Mouse (Mus musculus) liver, embryonic 14.5 days (tissue): ENCODE results near the gene Ssb.

Experiments used
- CTCF ChIP-seq: IDR thresholded peaks from 2 replicates; pipeline ENCODE4 v1.5.1; 2016; ENCODE audit warnings: antibody characterized with exemption, low read depth, control low read depth
- EP300 ChIP-seq: IDR thresholded peaks from 2 replicates; pipeline ENCODE4 v1.6.1; 2016; ENCODE audit warnings: antibody characterized with exemption, low read depth

DNA sequence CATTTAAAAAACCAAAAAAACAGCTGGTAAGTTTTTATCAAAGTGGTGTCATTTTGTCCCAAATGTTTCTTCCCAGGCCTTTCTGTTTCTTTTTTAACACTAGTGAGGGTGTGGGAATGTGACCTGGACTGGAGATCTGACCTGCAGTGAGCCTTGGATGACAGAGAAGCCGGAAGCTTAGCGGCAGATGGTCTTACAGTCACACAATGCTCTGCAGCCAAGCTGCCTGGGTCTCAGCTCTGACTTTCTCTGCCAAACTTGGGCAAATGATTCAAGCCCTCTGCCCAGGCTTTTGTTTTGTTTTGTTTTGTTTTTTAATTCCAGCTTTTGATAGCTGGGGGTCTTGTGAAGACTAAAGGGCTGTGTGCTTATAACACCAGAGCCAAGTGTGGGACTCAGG is 35.0 kb upstream of the Ssb start:
- TF ChIP-seq CTCF (no peak), EP300 (no peak)
